Mouse (Mus musculus): ENCODE measurements around the gene Kcnk18. TPM values are rescaled to one million over a fixed set of nuclear protein-coding genes. Genes with fewer than 3 reads are reported as not detected.

The Kcnk18 gene
- total RNA-seq, 4 experiments from 2014 or later = not detected

Other genes with a start within 250 kb of the Kcnk18 start
- gene Shtn1, start 143.1 kb upstream of the Kcnk18 start, total RNA-seq (2022) = 10 to 100 TPM; 18.8 to 31.5 (median 25.7) TPM
- gene Vax1, start 49.2 kb upstream of the Kcnk18 start, total RNA-seq (2022) = not detected
- gene Slc18a2, start 41.7 kb downstream of the Kcnk18 start, total RNA-seq (2022) = 10 to 100 TPM; 15.3 to 29.0 (median 22.7) TPM
- gene Rps12-ps3, start 103.1 kb downstream of the Kcnk18 start, total RNA-seq (2022) = 100 to 1,000 TPM; 398 to 666 (median 560) TPM
- gene Pdzd8, start 126.6 kb downstream of the Kcnk18 start, total RNA-seq (2022) = 10 to 100 TPM; 31.1 to 37.7 (median 35.6) TPM
- gene Emx2, start 239.2 kb downstream of the Kcnk18 start, total RNA-seq (2022) = under 1 TPM in 2 of 4 experiments, not detected in 2; 0.10 to 0.15 TPM